Mouse (Mus musculus) embryonic facial prominence, embryonic 12.5 days (tissue): ENCODE results near the gene Gorasp1. TPM values are rescaled to one million over a fixed set of nuclear protein-coding genes. Genes with fewer than 3 reads are reported as not detected.

Experiments
- ATAC-seq: fragments of 200-750 bp; cut with Nextera tagmentation; 2 replicates; pipeline ENCODE4 v1.8.0; 2017; ENCODE audit not compliant: insufficient number of reproducible peaks, insufficient read depth, low FRiP score, low TSS enrichment
- H3K27ac ChIP-seq: fragments of 300-500 bp; sonication (generic); 2 replicates; pipeline ENCODE4 v1.5.1; 2016; ENCODE audit warnings: mild to moderate bottlenecking
- H3K27me3 ChIP-seq: fragments of 300-500 bp; sonication (generic); 2 replicates; pipeline ENCODE4 v1.6.1; 2016; ENCODE audit warnings: mild to moderate bottlenecking, moderate library complexity
- H3K36me3 ChIP-seq: fragments of 300-500 bp; sonication (generic); 2 replicates; pipeline ENCODE4 v1.6.1; 2016; ENCODE audit warnings: mild to moderate bottlenecking
- H3K4me1 ChIP-seq: fragments of 300-500 bp; sonication (generic); 2 replicates; pipeline ENCODE4 v1.6.1; 2016
- H3K4me2 ChIP-seq: fragments of 300-500 bp; sonication (generic); replicated peaks from 2 replicates; pipeline ENCODE4 v1.6.1; 2016; ENCODE audit warnings: mild to moderate bottlenecking, moderate library complexity
- H3K4me3 ChIP-seq: fragments of 300-500 bp; sonication (generic); 2 replicates; pipeline ENCODE4 v1.5.1; 2016; ENCODE audit warnings: mild to moderate bottlenecking
- H3K9ac ChIP-seq: fragments of 300-500 bp; sonication (generic); 2 replicates; pipeline ENCODE4 v1.6.1; 2016; ENCODE audit warnings: mild to moderate bottlenecking, moderate library complexity
- H3K9me3 ChIP-seq: fragments of 300-500 bp; sonication (generic); 2 replicates; pipeline ENCODE4 v1.6.1; 2016; ENCODE audit warnings: mild to moderate bottlenecking, moderate library complexity
- WGBS: fragments of 180-500 bp; shearing (Covaris S2); methylation state at CpG from one replicate; pipeline ENCODE4 v1.1.7; 2016; 5-methylcytosine and 5-hydroxymethylcytosine counted together
- polyA plus RNA-seq: library from polyadenylated mRNA; unstranded; fragments of >200 nt; fragmentation: Nextera tagmentation; extraction: Ambion mirVana; gene quantifications from 2 replicates; pipeline ENCODE4 v1.2.1, GENCODE M21; 2016

Gene Gorasp1
- polyA plus RNA-seq, 1 experiment from 2014 or later = 27.0 TPM

DNA sequence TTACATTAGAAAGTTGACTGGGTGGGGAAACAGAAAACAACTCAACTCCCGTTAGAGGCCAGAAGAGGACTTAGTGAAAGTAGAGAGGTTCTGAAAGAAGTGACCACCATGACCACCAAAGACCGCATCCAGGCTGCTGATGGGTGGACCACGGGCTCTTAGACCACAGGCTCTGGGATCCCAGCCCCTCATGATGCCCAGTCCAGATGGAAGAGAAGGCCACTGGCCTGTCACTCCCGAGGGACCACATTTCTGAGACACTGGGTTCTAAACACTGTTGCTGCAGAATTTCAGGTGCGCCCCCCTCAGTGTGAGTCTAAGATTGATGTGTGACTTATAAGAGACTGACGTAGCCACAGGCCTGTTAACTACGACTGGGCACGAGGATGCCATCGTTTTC is 47.9 kb downstream of the Gorasp1 start:
- no peak overlapping the region for H3K4me3 ChIP-seq
- no peak overlapping the region for H3K4me2 ChIP-seq
- H3K36me3 ChIP-seq = no peaks in the 10 kb centered on the region
- H3K27ac ChIP-seq = no peak overlapping the region
- no peak overlapping the region for H3K9ac ChIP-seq
- H3K27me3 ChIP-seq = no peaks in the 10 kb centered on the region
- no peaks in the 10 kb centered on the region for H3K9me3 ChIP-seq
- no peaks in the 10 kb centered on the region for H3K4me1 ChIP-seq
- no peak for ATAC-seq
- WGBS = 82% methylated on average over 9 of the region's 9 CpGs

- ATAC-seq = no peak
- H3K27ac ChIP-seq = no peak overlapping the region
- H3K4me3 ChIP-seq = no peak overlapping the region
- 48% methylated on average over 2 of the region's 2 CpGs for WGBS
- H3K4me2 ChIP-seq = no peak overlapping the region
- H3K27me3 ChIP-seq = no peaks in the 10 kb centered on the region
- H3K4me1 ChIP-seq = no peaks in the 10 kb centered on the region
- no peaks in the 10 kb centered on the region for H3K36me3 ChIP-seq
- H3K9me3 ChIP-seq = no peaks in the 10 kb centered on the region
- no peak overlapping the region for H3K9ac ChIP-seq
These were observed 48.5 kb downstream of the Gorasp1 start for GRCm38 (mm10) chr9:119888843-119889246.

DNA sequence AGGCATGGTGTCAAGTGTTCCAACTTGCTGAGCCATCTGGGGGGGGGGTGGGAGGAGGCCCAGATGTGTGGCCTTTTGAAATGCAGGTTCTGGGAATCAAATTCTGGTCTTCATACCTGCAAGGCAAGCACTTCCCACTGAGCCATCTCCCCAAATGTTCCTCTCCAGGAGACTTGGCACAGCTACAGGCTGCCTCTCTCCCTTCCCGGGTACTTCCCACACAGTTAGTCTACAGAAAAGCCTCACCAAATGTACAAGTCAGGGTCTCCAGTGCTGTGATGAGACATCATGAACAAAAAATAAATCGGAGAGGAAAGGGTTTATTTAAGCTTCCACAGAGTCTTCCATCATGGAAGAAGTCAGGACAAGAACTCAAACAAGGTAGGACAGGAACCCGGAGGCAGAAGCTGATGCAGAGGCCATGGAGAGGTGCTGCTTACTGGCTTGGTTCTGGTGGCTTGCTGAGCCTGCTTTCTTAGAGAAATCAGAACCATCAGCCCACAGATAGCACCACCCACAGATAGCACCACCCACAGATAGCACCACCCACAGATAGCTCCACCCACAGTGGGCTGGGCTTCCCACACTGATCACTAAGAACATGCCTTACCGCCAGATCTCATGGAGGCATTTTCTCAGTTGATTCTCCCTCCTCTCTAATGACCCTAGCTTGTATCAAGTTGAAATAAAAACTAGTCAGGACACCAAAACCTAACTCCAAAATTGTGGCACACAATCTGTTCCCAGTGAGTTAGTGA is 50.0 kb downstream of the Gorasp1 start:
- 76% methylated on average over 4 of the region's 4 CpGs for WGBS
- no peak for ATAC-seq

More for the DNA sequence above, 50.0 kb downstream of the Gorasp1 start:
- Histone ChIP-seq H3K4me3 (no peak overlapping the region), H3K4me1 (no peaks in the 10 kb centered on the region), H3K36me3 (no peaks in the 10 kb centered on the region), H3K4me2 (no peak overlapping the region), H3K27ac (no peak overlapping the region), H3K9ac (no peak overlapping the region), H3K9me3 (no peaks in the 10 kb centered on the region), H3K27me3 (no peaks in the 10 kb centered on the region)

Other genes starting within 250 kb of the Gorasp1 start
- 1.6 and 2.5 TPM in 2 replicates for gene Scn10a, start 218.2 kb downstream of the Gorasp1 start, polyA plus RNA-seq
- 0.04 and 0.05 TPM in 2 replicates for gene Scn11a, start 112.1 kb downstream of the Gorasp1 start, polyA plus RNA-seq
- 65.1 and 69.6 TPM in 2 replicates for gene Wdr48, start 42.7 kb downstream of the Gorasp1 start, polyA plus RNA-seq
- gene Ttc21a, start within 50 bp of the Gorasp1 start, polyA plus RNA-seq = 0.23 and 0.37 TPM in 2 replicates
- gene Csrnp1, start 47.1 kb upstream of the Gorasp1 start, polyA plus RNA-seq = 3.4 and 4.6 TPM in 2 replicates
- gene Xirp1, start 86.0 kb upstream of the Gorasp1 start, polyA plus RNA-seq = 0.33 and 0.37 TPM in 2 replicates
- gene Cx3cr1, start 132.3 kb upstream of the Gorasp1 start, polyA plus RNA-seq = 7.5 and 8.0 TPM in 2 replicates
- 0.23 TPM in 1 of 2 replicates, not detected in the other for gene Ccr8, start 154.5 kb upstream of the Gorasp1 start, polyA plus RNA-seq
- 39.0 and 40.4 TPM in 2 replicates for gene Slc25a38, start 172.8 kb upstream of the Gorasp1 start, polyA plus RNA-seq
- gene Rpsa, start 190.1 kb upstream of the Gorasp1 start, polyA plus RNA-seq = 1,158 and 1,181 TPM in 2 replicates
- 0.14 and 0.37 TPM in 2 replicates for gene Mobp, start 212.1 kb upstream of the Gorasp1 start, polyA plus RNA-seq